Mouse (Mus musculus) heart, adult 9 months (tissue): ENCODE results near the gene Olfr484.
"Not testable (repeated sequence)": the region's sequence is repeated elsewhere in the genome, so short reads cannot be mapped to it uniquely, and the experiment has no call there.

ENCODE experiments used
- DNase-seq, 2 experiments: peaks; one replicate each; pipeline ENCODE4 v3.0.0; 2022; ENCODE audit warnings: low spot score in 2 of 2

Olfr484 gene

DNA sequence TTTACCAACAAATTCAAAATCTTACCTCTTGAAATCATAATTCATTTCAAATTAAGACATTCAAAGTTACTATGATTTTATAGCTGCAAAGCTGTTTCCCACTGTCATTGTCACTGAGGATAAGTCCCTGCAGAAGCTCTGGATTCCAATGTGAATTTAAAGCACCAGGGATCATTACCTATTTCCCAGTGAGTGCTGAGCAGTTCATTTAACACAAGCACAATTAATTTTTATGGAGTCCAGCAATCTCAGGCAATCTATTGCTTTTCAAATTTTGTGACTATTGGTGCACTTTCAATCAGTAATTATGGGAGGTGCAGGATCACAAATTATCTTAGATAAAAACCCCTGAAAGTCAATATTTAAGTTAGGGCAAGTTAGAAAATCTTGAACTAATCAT, at the start of gene Olfr484:
Olfr484 (minus strand) TSS at position 101 of the 400 bp plus-strand sequence.
- no peak for DNase-seq

DNA sequence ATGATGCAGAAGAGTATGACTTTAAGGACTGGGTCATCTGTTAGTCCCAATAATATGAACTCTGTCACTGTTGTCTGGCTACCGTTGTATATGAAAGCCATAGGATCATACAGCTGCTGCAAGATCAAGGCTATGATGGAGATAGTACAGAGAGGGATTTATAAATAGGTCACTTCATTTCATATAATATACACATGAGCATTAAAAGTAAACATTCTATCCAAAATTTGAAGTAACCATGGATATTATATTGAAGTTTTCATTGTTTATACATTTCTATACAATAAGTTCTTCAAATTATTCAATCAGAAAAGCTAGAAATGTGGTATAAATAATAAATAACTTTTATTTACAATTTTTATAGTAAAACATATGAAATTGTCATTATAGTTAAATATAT, 45.4 kb upstream of the Olfr484 start, which contains the start of gene Olfr486:
Olfr486 (minus strand) TSS at position 101 of the 400 bp plus-strand sequence.
- not testable (repeated sequence) for DNase-seq

DNA sequence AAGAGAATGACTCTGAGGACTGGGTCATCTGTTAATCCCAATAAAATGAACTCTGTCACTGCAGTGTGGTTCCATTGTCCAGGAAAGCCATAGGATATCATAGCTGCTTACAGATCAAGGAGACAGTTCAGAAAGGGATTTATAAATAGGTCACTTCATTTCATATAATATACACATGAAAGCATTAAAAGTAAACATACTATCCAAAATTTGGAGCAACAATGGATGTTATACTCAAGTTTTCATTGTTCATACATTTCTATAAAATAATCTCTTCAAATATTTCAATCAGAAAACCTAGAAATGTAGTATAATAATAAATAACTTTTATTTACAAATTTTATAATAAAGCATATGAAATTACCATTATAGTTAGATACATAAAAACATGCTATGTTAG, 32.5 kb upstream of the Olfr484 start, which contains the start of gene Olfr485:
Olfr485 (minus strand) TSS at position 101 of the 400 bp plus-strand sequence.
- DNase-seq, result no peak

DNA sequence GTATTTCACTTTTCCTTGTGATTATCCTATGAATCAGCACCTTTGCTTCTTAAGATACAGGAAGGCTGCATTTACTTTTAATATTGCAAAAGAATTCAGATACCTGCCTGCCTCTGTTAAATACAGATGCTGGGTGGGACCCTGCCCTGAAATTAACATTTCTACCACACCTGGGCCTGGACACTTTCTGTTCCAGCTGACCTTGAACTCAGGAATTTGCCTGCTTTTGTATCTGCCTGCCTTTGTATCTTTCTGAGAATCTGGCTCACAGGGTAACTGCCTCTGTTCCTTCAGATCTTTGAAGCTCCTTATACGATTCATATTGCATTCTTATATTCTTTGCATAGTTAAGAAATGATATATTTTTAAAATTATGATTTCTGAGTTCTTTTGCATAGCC, 5.8 kb downstream of the Olfr484 start:
- no peak for DNase-seq

GRCm38 (mm10) chr7:108120681-108121080, 6.6 kb downstream of the Olfr484 start:
- no peak for DNase-seq

DNA sequence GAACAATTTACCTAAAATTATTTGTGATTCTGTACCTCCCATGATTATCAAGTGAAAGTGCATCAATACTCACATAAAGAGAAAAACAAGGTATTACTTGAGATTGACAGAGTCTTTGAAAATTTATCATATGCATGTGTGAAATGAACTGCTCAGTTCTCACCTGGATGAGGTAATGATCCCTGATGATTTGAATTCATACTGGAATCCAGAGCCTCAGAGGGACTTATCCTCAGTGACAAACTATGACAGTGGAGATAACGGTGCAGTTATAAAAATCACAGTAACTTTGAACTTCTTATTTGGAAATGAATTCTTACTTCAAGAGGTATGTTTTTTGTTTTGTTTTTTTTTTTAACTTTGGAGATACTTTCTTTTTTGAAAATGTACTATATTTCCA, 26.7 kb downstream of the Olfr484 start, which contains the start of gene Olfr483:
Olfr483 (plus strand) TSS at position 301 of the 400 bp plus-strand sequence.
- DNase-seq, result no peak

- no peak for DNase-seq
Measured at GRCm38 (mm10) chr7:108097486-108097885, 29.8 kb downstream of the Olfr484 start, which contains the start of gene Olfr482. Olfr482 (minus strand) TSS chr7:108097586.

DNA sequence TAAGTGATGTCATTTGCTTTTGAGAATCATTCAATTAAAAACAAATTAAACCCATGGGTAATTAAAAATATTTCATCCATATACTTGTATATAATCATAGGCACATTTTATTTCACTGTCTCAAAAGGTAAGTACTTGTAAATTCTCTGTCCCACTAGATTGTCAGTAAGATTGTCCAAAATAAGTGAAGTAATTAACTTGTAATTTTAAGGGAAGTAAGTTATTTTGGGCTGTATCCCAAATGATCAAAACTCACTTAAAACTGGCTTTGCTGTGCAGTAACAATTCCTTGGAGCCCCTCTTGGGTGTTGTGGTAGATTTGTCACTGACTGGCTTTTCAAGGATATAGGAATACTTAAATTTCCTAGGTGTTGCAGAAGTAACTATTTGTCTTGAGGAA, 47.7 kb downstream of the Olfr484 start, which contains the start of gene Olfr481:
Olfr481 (plus strand) TSS at position 301 of the 400 bp plus-strand sequence.
- DNase-seq, result no peak
